Mouse (Mus musculus) limb, embryonic 13.5 days (tissue): ENCODE measurements around the gene Oard1. TPM values are rescaled to one million over a fixed set of nuclear protein-coding genes. Genes with fewer than 3 reads are reported as not detected.

Experiments used
- polyA plus RNA-seq: library from polyadenylated mRNA; unstranded; fragments of >200 nt; fragmentation: Nextera tagmentation; extraction: Ambion mirVana; gene quantifications from 2 replicates; pipeline ENCODE4 v1.2.1, GENCODE M21; 2015

Gene Oard1
- polyA plus RNA-seq, 1 experiment from 2014 or later = 52.5 TPM

Other genes starting within 250 kb of the Oard1 start
- gene A530064D06Rik, start 242.7 kb upstream of the Oard1 start, polyA plus RNA-seq = 0.11 TPM in 1 of 2 replicates, not detected in the other
- 0.06 TPM in 1 of 2 replicates, not detected in the other for gene Trem1, start 177.2 kb upstream of the Oard1 start, polyA plus RNA-seq
- gene Trem3, start 162.2 kb upstream of the Oard1 start, polyA plus RNA-seq = 0.14 TPM in 1 of 2 replicates, not detected in the other
- gene Treml4, start 145.7 kb upstream of the Oard1 start, polyA plus RNA-seq = 0.48 TPM in 1 of 2 replicates, not detected in the other
- gene Treml2, start 110.5 kb upstream of the Oard1 start, polyA plus RNA-seq = 0.15 and 0.51 TPM in 2 replicates
- 0.10 and 0.11 TPM in 2 replicates for gene B430306N03Rik, start 93.9 kb upstream of the Oard1 start, polyA plus RNA-seq
- 3.5 and 3.6 TPM in 2 replicates for gene Trem2, start 63.6 kb upstream of the Oard1 start, polyA plus RNA-seq
- 1.1 and 1.3 TPM in 2 replicates for gene Treml1, start 50.1 kb upstream of the Oard1 start, polyA plus RNA-seq
- gene Nfya, start 108 bp upstream of the Oard1 start, polyA plus RNA-seq = 16.7 and 17.2 TPM in 2 replicates
- 21.8 and 21.9 TPM in 2 replicates for gene Apobec2, start 22.9 kb downstream of the Oard1 start, polyA plus RNA-seq
- 1.8 and 2.0 TPM in 2 replicates for gene Tspo2, start 41.5 kb downstream of the Oard1 start, polyA plus RNA-seq
- 0.31 and 0.32 TPM in 2 replicates for gene Unc5cl, start 44.9 kb downstream of the Oard1 start, polyA plus RNA-seq